Mouse (Mus musculus): ENCODE measurements at regions not wholly inside any gene's neighbourhood (a gene's known extent, or its start where the extent isn't known, plus 50 kb on each side); places are given as distances from the start of the nearest gene placed in this dataset.

GRCm38 (mm10) chr9:61816589-61817179, 97.7 kb downstream of the Rplp1 start:
- DNase-seq (ENCODE audit: low spot score), result no peak

GRCm38 (mm10) chr9:61815995-61816394, 98.3 kb downstream of the Rplp1 start:
- DNase-seq (ENCODE audit: low spot score), result peak; percentile 82

- DNase-seq (ENCODE audit: low spot score), result no peak
These were observed 101.1 kb downstream of the Rplp1 start for GRCm38 (mm10) chr9:61813291-61813690.

GRCm38 (mm10) chr9:61812315-61812714, 102.0 kb downstream of the Rplp1 start:
- DNase-seq (ENCODE audit: low spot score), result no peak

- no peak for DNase-seq (ENCODE audit: low spot score)
These were observed 103.9 kb downstream of the Rplp1 start for GRCm38 (mm10) chr9:61810456-61810855.

- peak; percentile 23 for DNase-seq (ENCODE audit: low spot score)
These were observed 105.8 kb downstream of the Rplp1 start for GRCm38 (mm10) chr9:61808351-61809225.

GRCm38 (mm10) chr9:61805971-61806370, 108.4 kb downstream of the Rplp1 start:
- DNase-seq (ENCODE audit: low spot score), result no peak

- peak; percentile 42 for DNase-seq (ENCODE audit: low spot score)
These were observed 110.8 kb downstream of the Rplp1 start for GRCm38 (mm10) chr9:61803555-61803954.

GRCm38 (mm10) chr9:61802694-61803093, 111.6 kb downstream of the Rplp1 start:
- DNase-seq (ENCODE audit: low spot score), result no peak

- DNase-seq (ENCODE audit: low spot score), result no peak
These were observed 114.8 kb downstream of the Rplp1 start for GRCm38 (mm10) chr9:61799535-61799934.

- DNase-seq (ENCODE audit: low spot score), result no peak
These were observed 118.4 kb downstream of the Rplp1 start for GRCm38 (mm10) chr9:61795910-61796309.

GRCm38 (mm10) chr9:61791435-61792064, 122.8 kb downstream of the Rplp1 start:
- no peak for DNase-seq (ENCODE audit: low spot score)

GRCm38 (mm10) chr9:61790849-61791248, 123.5 kb downstream of the Rplp1 start:
- DNase-seq (ENCODE audit: low spot score), result no peak

GRCm38 (mm10) chr9:61789066-61789897, 125.1 kb downstream of the Rplp1 start:
- DNase-seq (ENCODE audit: low spot score), result no peak

GRCm38 (mm10) chr9:61781469-61781868, 132.9 kb downstream of the Rplp1 start:
- DNase-seq (ENCODE audit: low spot score), result no peak

GRCm38 (mm10) chr9:61780186-61780939, 134.0 kb downstream of the Rplp1 start:
- DNase-seq (ENCODE audit: low spot score), result no peak

- no peak for DNase-seq (ENCODE audit: low spot score)
These were observed 135.2 kb downstream of the Rplp1 start for GRCm38 (mm10) chr9:61779165-61779564.

- no peak for DNase-seq (ENCODE audit: low spot score)
These were observed 137.9 kb downstream of the Rplp1 start for GRCm38 (mm10) chr9:61776446-61776845.

- peak; percentile 32 for DNase-seq (ENCODE audit: low spot score)
These were observed 144.0 kb downstream of the Rplp1 start for GRCm38 (mm10) chr9:61770207-61770955.

GRCm38 (mm10) chr9:61766187-61766586, 148.2 kb downstream of the Rplp1 start:
- no peak for DNase-seq (ENCODE audit: low spot score)

- no peak for DNase-seq (ENCODE audit: low spot score)
These were observed 149.0 kb downstream of the Rplp1 start for GRCm38 (mm10) chr9:61765366-61765765.
